Mouse (Mus musculus) right cerebral cortex, adult 18-20 months (tissue): Measurements from ENCODE around the gene Btn1a1.
A peak's percentile ranks its signal among the peaks of the same experiment; 100 is the strongest.

Source experiments
- DNase-seq: peaks from one replicate; pipeline ENCODE4 v3.0.0; 2022; ENCODE audit warnings: mixed read lengths

Btn1a1 gene

GRCm38 (mm10) chr13:23436861-23437822, 28.6 kb downstream of the Btn1a1 start:
- peak; percentile 43 for DNase-seq

GRCm38 (mm10) chr13:23436231-23436661, 29.5 kb downstream of the Btn1a1 start:
- DNase-seq, result peak; percentile 54

GRCm38 (mm10) chr13:23435676-23436075, 30.0 kb downstream of the Btn1a1 start:
- DNase-seq, result no peak

- no peak for DNase-seq
These were observed 30.5 kb downstream of the Btn1a1 start for GRCm38 (mm10) chr13:23435241-23435640.

- no peak for DNase-seq
These were observed 31.3 kb downstream of the Btn1a1 start for GRCm38 (mm10) chr13:23434426-23434825.

- no peak for DNase-seq
These were observed 31.9 kb downstream of the Btn1a1 start for GRCm38 (mm10) chr13:23433801-23434200.

- DNase-seq, result no peak
These were observed 32.5 kb downstream of the Btn1a1 start for GRCm38 (mm10) chr13:23433206-23433605.

GRCm38 (mm10) chr13:23432562-23433201, 33.0 kb downstream of the Btn1a1 start:
- DNase-seq, result peak; percentile 90

- DNase-seq, result peak; percentile 86
These were observed 34.3 kb downstream of the Btn1a1 start for GRCm38 (mm10) chr13:23431351-23431771.

- DNase-seq, result peak; percentile 86
These were observed 35.0 kb downstream of the Btn1a1 start for GRCm38 (mm10) chr13:23430734-23431133.

GRCm38 (mm10) chr13:23429771-23430380, 35.8 kb downstream of the Btn1a1 start:
- no peak for DNase-seq

- DNase-seq, result no peak
These were observed 37.3 kb downstream of the Btn1a1 start for GRCm38 (mm10) chr13:23428166-23428993.

- DNase-seq, result no peak
These were observed 38.2 kb downstream of the Btn1a1 start for GRCm38 (mm10) chr13:23427401-23427910.

GRCm38 (mm10) chr13:23426922-23427321, 38.8 kb downstream of the Btn1a1 start:
- DNase-seq, result no peak

- no peak for DNase-seq
These were observed 39.4 kb downstream of the Btn1a1 start for GRCm38 (mm10) chr13:23426335-23426734.

- peak; percentile 78 for DNase-seq
These were observed 40.2 kb downstream of the Btn1a1 start for GRCm38 (mm10) chr13:23425505-23425904.

GRCm38 (mm10) chr13:23424494-23425325, 41.0 kb downstream of the Btn1a1 start:
- DNase-seq, result peak; percentile 92

GRCm38 (mm10) chr13:23424052-23424380, 41.7 kb downstream of the Btn1a1 start:
- DNase-seq, result no peak

GRCm38 (mm10) chr13:23423286-23424051, 42.2 kb downstream of the Btn1a1 start, which contains the start of gene Abt1:
Gene Abt1 (minus strand): TSS chr13:23423866.
- DNase-seq, result peak; percentile 95

- DNase-seq, result no peak
These were observed 43.4 kb downstream of the Btn1a1 start for GRCm38 (mm10) chr13:23422351-23422750.
